Mouse (Mus musculus) ES-Bruce4 (cell line): ENCODE measurements at regions not wholly inside any gene's neighbourhood (a gene's known extent, or its start where the extent isn't known, plus 50 kb on each side); places are given as distances from the start of the nearest gene placed in this dataset.
A peak's percentile ranks its signal among the peaks of the same experiment; 100 is the strongest.

Experiments used
- H3K27ac ChIP-seq: 2 replicates; pipeline ENCODE4 v1.5.1; 2012; ENCODE audit warnings: low read length, inconsistent platforms; ENCODE audit not compliant: insufficient read depth
- H3K27me3 ChIP-seq: 2 replicates; pipeline ENCODE4 v1.6.1; 2012; ENCODE audit warnings: mild to moderate bottlenecking, low read length, inconsistent platforms; ENCODE audit not compliant: control insufficient read depth, poor library complexity, insufficient read depth, severe bottlenecking
- H3K36me3 ChIP-seq: 2 replicates; pipeline ENCODE4 v1.6.1; 2012; ENCODE audit warnings: inconsistent platforms, mild to moderate bottlenecking, low read length, moderate library complexity; ENCODE audit not compliant: control insufficient read depth, poor library complexity, insufficient read depth, severe bottlenecking
- H3K4me1 ChIP-seq: one replicate; pipeline ENCODE4 v1.8.1; 2011; ENCODE audit warnings: low read length; ENCODE audit not compliant: control insufficient read depth, insufficient read depth
- H3K4me3 ChIP-seq: 2 replicates; pipeline ENCODE4 v1.5.1; 2011; ENCODE audit warnings: low read depth, mild to moderate bottlenecking, low read length
- H3K9ac ChIP-seq: 2 replicates; pipeline ENCODE4 v1.6.1; 2012; ENCODE audit warnings: low read depth, mild to moderate bottlenecking, inconsistent platforms; ENCODE audit not compliant: poor library complexity, severe bottlenecking
- H3K9me3 ChIP-seq: replicated peaks from 2 replicates; pipeline ENCODE4 v1.6.1; 2012; ENCODE audit warnings: mild to moderate bottlenecking, low read length, inconsistent platforms; ENCODE audit not compliant: control insufficient read depth, poor library complexity, insufficient read depth, severe bottlenecking
- CTCF ChIP-seq: IDR thresholded peaks from one replicate; pipeline ENCODE4 v1.8.1; 2011; ENCODE audit warnings: low read depth, low read length
- EP300 ChIP-seq: IDR thresholded peaks from 2 replicates; pipeline ENCODE4 v1.6.1; 2011; ENCODE audit warnings: low read depth, low read length; ENCODE audit not compliant: insufficient read depth
- POLR2A ChIP-seq: IDR thresholded peaks from one replicate; pipeline ENCODE4 v1.8.1; 2011; ENCODE audit warnings: low read length; ENCODE audit not compliant: insufficient read depth

DNA sequence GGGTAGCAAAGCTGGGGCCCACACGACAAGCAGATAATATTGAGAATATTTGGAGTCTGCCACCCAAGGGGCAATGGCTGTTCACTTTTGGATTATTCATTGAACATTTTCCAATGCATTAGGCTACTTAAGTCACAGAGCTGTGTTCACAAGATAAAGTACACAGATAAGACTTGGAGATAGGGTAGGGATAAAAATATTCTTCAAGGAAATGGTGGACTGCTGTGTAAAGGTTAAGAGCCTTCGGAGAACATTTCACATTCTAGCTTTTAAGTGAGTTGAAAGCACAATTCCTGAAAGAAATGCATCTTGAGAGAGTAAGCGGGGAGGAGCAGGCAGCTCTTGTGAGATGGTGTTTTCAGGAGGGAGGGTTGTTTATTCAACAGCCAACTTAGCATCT lies 92.3 kb upstream of the Mbip start:
- H3K9me3 ChIP-seq, result no peaks in the 10 kb centered on the region; the same call in 1 of the 2 replicates
- H3K4me1 ChIP-seq, result no peaks in the 10 kb centered on the region
- H3K36me3 ChIP-seq, result no peaks in the 10 kb centered on the region
- no peak overlapping the region for H3K9ac ChIP-seq
- no peak overlapping the region for H3K4me3 ChIP-seq
- peaks cover 3% of the 10 kb centered on the region; the same call in 1 of the 2 replicates for H3K27me3 ChIP-seq
- no peak overlapping the region for H3K27ac ChIP-seq
- TF ChIP-seq EP300 (no peak), POLR2A (no peak), CTCF (no peak)

GRCm38 (mm10) chr12:56426681-56427246 lies 81.1 kb upstream of the Mbip start:
- no peak overlapping the region for H3K4me3 ChIP-seq
- no peaks in the 10 kb centered on the region for H3K4me1 ChIP-seq
- no peaks in the 10 kb centered on the region for H3K36me3 ChIP-seq
- no peaks in the 10 kb centered on the region for H3K27me3 ChIP-seq
- H3K9ac ChIP-seq, result no peak overlapping the region
- no peaks in the 10 kb centered on the region for H3K9me3 ChIP-seq
- TF ChIP-seq EP300, result no peak
- TF ChIP-seq POLR2A, result no peak
- TF ChIP-seq CTCF, result no peak
- H3K27ac ChIP-seq, result no peak overlapping the region

- Histone ChIP-seq H3K27me3 (no peaks in the 10 kb centered on the region), H3K4me1 (no peaks in the 10 kb centered on the region), H3K36me3 (no peaks in the 10 kb centered on the region), H3K27ac (no peak overlapping the region), H3K4me3 (no peak overlapping the region), H3K9ac (no peak overlapping the region), H3K9me3 (no peaks in the 10 kb centered on the region)
- TF ChIP-seq POLR2A (no peak), CTCF (no peak), EP300 (no peak)
These were observed 70.4 kb upstream of the Mbip start for GRCm38 (mm10) chr12:56416106-56416505.

DNA sequence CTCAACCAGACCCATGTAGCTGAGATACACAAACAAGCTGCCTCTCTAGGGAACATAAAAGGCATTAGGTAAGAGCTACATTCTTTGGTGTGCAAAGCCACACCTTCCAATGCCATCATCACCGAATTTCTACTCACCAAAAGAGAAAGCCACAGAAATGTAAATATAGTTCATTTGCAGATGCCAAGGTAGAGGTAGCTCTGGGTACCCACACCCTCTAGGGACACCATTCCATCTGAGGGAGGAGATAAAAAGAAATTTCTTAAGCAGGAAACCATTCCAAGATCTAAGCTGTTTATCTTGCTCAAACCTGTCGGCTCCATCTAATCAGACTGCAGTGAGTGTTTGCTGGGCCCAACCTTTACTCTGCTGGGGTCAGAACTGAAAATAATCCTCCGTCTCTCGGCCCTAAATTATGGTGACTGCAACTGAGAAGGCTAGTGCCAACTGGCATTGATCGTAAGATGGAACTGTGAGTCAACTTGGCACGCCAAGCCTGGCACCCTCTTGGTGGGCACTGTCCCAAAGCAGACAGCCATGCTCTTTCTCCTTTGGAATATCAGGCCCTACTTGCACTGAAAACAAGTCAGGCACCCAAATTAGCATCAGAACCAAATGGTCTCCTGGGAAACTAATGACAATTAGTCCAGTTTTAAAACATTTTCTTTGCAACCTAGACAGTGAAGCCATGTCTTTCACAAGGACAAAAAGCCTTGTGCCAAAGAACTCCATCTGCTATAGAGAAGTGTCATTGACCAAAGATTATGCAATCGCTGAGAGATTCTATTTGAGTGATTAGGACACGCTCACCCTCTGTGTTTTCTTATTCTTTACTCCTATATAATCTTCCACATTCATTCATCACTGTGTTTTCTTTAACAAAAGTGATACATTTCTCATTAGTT lies 69.4 kb upstream of the Mbip start:
- Histone ChIP-seq H3K4me1 (no peaks in the 10 kb centered on the region), H3K9me3 (no peaks in the 10 kb centered on the region), H3K9ac (no peak overlapping the region), H3K4me3 (no peak overlapping the region), H3K36me3 (no peaks in the 10 kb centered on the region), H3K27me3 (no peaks in the 10 kb centered on the region), H3K27ac (no peak overlapping the region)
- TF ChIP-seq POLR2A (no peak), CTCF (no peak), EP300 (no peak)

DNA sequence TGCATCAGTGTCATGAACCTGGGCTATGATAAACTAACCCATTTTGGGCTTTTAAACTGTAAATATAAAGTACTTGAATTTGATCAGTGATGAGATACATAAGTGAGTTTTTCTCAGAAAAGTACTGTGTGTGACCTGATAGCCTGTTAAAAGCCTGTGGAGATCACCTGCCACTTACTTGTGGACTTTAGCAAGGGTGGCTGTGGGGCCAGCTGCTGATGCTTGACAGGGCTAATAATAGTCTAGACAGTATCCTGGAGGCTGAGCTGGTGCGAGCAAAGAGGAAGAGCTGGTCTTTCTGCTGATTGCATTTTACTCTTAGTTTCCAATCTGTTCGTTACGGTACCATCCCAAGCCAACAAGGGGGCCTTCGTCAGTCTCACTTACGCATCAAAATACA lies 60.0 kb upstream of the Mbip start:
- TF ChIP-seq EP300, result no peak
- TF ChIP-seq CTCF, result no peak
- no peak for TF ChIP-seq POLR2A
- H3K9ac ChIP-seq, result no peak overlapping the region
- H3K9me3 ChIP-seq, result no peaks in the 10 kb centered on the region
- H3K27me3 ChIP-seq, result no peaks in the 10 kb centered on the region
- no peaks in the 10 kb centered on the region for H3K4me1 ChIP-seq
- no peak overlapping the region for H3K4me3 ChIP-seq
- H3K36me3 ChIP-seq, result no peaks in the 10 kb centered on the region
- H3K27ac ChIP-seq, result no peak overlapping the region

DNA sequence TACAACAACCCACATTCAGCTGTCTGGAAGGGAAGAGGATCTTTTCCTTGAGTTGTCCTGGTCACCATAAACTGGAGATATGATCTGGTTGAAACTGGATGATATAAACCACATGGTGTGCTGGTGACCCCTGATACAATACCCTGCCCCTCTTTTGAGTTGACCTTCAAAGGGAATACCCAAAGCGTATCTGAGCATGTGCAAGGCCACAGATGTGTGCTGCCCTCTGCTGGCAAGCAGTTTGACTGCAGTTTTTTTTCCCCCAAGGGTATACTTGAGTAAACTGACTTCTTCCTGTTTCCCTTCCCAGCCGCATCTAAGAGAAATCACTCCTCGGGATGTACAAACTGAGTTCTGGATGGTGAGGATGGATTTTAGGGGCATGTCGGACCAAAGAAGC lies 59.1 kb upstream of the Mbip start:
- TF ChIP-seq CTCF (peak; percentile 86), EP300 (no peak), POLR2A (no peak)

More for the DNA sequence above, 59.1 kb upstream of the Mbip start:
- Histone ChIP-seq H3K4me3 (no peak overlapping the region), H3K36me3 (no peaks in the 10 kb centered on the region), H3K4me1 (no peaks in the 10 kb centered on the region), H3K9ac (no peak overlapping the region), H3K9me3 (no peaks in the 10 kb centered on the region), H3K27me3 (no peaks in the 10 kb centered on the region), H3K27ac (no peak overlapping the region)
